Mouse (Mus musculus): ENCODE measurements around the gene Atoh7. TPM values are rescaled to one million over a fixed set of nuclear protein-coding genes. Genes with fewer than 3 reads are reported as not detected.

Atoh7 gene
- polyA plus RNA-seq (2017; shearing (Covaris generic)) = not detected

GRCm38 (mm10) chr10:63099521-63099920, at the start of gene Atoh7:
Gene Atoh7 (plus strand): TSS chr10:63099651.

GRCm38 (mm10) chr10:63059862-63060261, 39.6 kb upstream of the Atoh7 start, which contains the start of gene Pbld1:
Gene Pbld1 (plus strand): TSS chr10:63060162.

Other genes with a start within 250 kb of the Atoh7 start
- gene Tet1, start 190.7 kb upstream of the Atoh7 start, polyA plus RNA-seq (2017; shearing (Covaris generic)) = 1 to 10 TPM; 5.8 to 7.0 TPM
- gene Slc25a16, start 179.0 kb upstream of the Atoh7 start, polyA plus RNA-seq (2017; shearing (Covaris generic)) = 10 to 100 TPM; 12.8 to 14.7 TPM
- gene Dna2, start 152.6 kb upstream of the Atoh7 start, polyA plus RNA-seq (2017; shearing (Covaris generic)) = 1 to 10 TPM; 1.3 to 2.9 TPM
- gene Rufy2, start 119.4 kb upstream of the Atoh7 start, polyA plus RNA-seq (2017; shearing (Covaris generic)) = 10 to 100 TPM; 41.4 to 55.3 TPM
- 10 to 100 TPM; 82.5 to 92.5 TPM for gene Hnrnph3, start 75.4 kb upstream of the Atoh7 start, polyA plus RNA-seq (2017; shearing (Covaris generic))
- gene Pbld2, start 75.3 kb upstream of the Atoh7 start, polyA plus RNA-seq (2017; shearing (Covaris generic)) = under 1 TPM; 0.47 to 0.81 TPM
- gene Pbld1, start 39.5 kb upstream of the Atoh7 start, polyA plus RNA-seq (2017; shearing (Covaris generic)) = 1 to 10 TPM in 1 of 2 experiments, under 1 TPM in 1; 0.16 to 1.7 TPM
- gene Mypn, start 104.3 kb downstream of the Atoh7 start, polyA plus RNA-seq (2017; shearing (Covaris generic)) = 1 to 10 TPM in 1 of 2 experiments, under 1 TPM in 1; 0.13 to 2.8 TPM
- 100 to 1,000 TPM; 109 to 110 TPM for gene Herc4, start 144.2 kb downstream of the Atoh7 start, polyA plus RNA-seq (2017; shearing (Covaris generic))